Mouse (Mus musculus): ENCODE data around the gene Sik3.

DNA sequence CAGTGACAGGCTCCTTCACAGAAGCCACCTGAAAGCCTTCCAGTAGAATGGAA is 222.8 kb downstream of the Sik3 start, which contains the start of gene Apoc3:
- TF ChIP-seq POLR2A (IDR thresholded peaks at IDR 0.05; ENCODE audit: insufficient read length, low read depth) (no peak), USF1 (IDR thresholded peaks at IDR 0.05; ENCODE audit: low read depth) (no peak), TCF12 (IDR thresholded peaks at IDR 0.05; ENCODE audit: insufficient read depth, poor library complexity, severe bottlenecking) (no peak), MYOG (IDR thresholded peaks at IDR 0.05; ENCODE audit: control insufficient read depth in 1 of 3, insufficient read depth in 1 of 3, insufficient read length in 2 of 3, low read depth in 2 of 3) (no peak), E2F4 (IDR thresholded peaks at IDR 0.05; ENCODE audit: insufficient read depth) (no peak), SRF (IDR thresholded peaks at IDR 0.05; ENCODE audit: control insufficient read depth, insufficient read length, low read depth) (no peak), MYOD1 (IDR thresholded peaks at IDR 0.05; ENCODE audit: control insufficient read depth in 1 of 3, insufficient read length in 2 of 3, low read depth in 2 of 3) (no peak), POLR2AphosphoS2 (IDR thresholded peaks at IDR 0.05; ENCODE audit: insufficient read length, low read depth) (no peak), MAX (IDR thresholded peaks at IDR 0.05; ENCODE audit: low read depth) (no peak)
